Mouse (Mus musculus) right cerebral cortex, postnatal 14 days (tissue): ENCODE measurements around the gene Ivd.

ENCODE experiments used
- DNase-seq: peaks from one replicate; pipeline ENCODE4 v3.0.0; 2022

Ivd gene

GRCm38 (mm10) chr2:118910605-118911278 lies 49.0 kb downstream of the Ivd start:
- DNase-seq, result no peak

GRCm38 (mm10) chr2:118912706-118913105 lies 51.0 kb downstream of the Ivd start:
- peak; percentile 2 for DNase-seq

GRCm38 (mm10) chr2:118913551-118914276 lies 52.0 kb downstream of the Ivd start:
- DNase-seq, result peak; percentile 6

GRCm38 (mm10) chr2:118914685-118915084 lies 52.9 kb downstream of the Ivd start:
- peak; percentile 2 for DNase-seq

GRCm38 (mm10) chr2:118916436-118916835 lies 54.7 kb downstream of the Ivd start:
- DNase-seq, result peak; percentile 3

GRCm38 (mm10) chr2:118918543-118918942 lies 56.8 kb downstream of the Ivd start:
- no peak for DNase-seq

GRCm38 (mm10) chr2:118920428-118920827 lies 58.7 kb downstream of the Ivd start:
- DNase-seq, result no peak

- DNase-seq, result no peak
Observed at GRCm38 (mm10) chr2:118925952-118926351, 64.2 kb downstream of the Ivd start.

- DNase-seq, result peak; percentile 46
Observed at GRCm38 (mm10) chr2:118926361-118926997, 64.7 kb downstream of the Ivd start, which contains the start of gene Chst14. TSS of gene Chst14 (plus strand) at chr2:118926496.

- DNase-seq, result no peak
Observed at GRCm38 (mm10) chr2:118926998-118927739, 65.4 kb downstream of the Ivd start.
